Mouse (Mus musculus): ENCODE measurements at regions not wholly inside any gene's neighbourhood (a gene's known extent, or its start where the extent isn't known, plus 50 kb on each side); places are given as distances from the start of the nearest gene placed in this dataset.

GRCm38 (mm10) chr2:169237321-169237720 lies 281.9 kb upstream of the Zfp64 start:
- no peak for DNase-seq (ENCODE audit: low spot score in 2 of 2)

- no peak for DNase-seq (ENCODE audit: low spot score in 2 of 2)
Measured at GRCm38 (mm10) chr2:169234368-169235070, 279.1 kb upstream of the Zfp64 start.

DNA sequence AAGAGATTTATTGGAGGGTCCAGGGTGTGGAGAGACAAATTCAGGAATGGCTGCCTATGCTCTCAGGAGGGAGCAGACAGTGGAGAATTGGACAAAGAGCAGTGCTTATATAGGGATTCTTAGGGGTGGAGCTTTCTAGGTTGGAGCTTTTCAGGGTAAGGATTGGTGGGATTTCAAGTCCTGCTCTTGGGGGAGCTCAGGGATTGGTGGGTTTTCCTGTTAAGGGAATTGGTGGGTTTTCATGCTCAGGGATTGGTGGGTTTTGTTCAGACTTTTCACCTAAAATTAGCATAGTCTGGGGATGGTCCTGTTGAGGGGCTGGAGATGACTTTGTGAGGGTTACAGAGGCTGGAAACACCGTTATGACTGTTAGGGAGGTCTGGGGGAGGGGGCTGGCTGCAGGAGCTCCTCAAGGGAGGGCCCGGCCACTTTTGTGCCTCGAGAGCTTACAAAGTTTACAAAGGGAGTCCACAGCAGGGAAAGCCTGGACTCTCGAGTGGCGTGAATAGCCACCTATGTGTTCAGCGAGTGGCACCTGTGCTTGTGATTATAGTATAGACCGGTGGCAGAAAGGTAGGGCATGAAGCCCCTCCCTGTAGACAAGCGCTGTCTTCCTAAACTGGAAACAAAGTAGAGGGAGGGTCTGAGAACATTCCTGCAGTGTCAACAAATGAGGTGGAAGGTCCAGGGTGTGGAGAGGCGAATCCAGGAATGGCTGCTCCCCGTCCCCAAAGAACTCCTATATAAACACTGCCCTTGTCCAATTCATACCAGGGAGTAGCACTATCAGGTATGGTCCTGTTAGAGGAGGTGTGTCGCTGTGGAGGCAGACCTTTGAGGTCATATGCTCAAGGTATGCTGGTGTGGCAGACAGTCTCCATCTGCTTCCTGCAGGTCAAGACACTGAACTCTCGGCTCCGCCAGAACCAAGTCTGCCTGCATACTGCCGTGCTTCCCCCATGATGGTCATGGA lies 278.1 kb upstream of the Zfp64 start:
- DNase-seq (ENCODE audit: low spot score in 2 of 2) = no peak

GRCm38 (mm10) chr2:169222264-169222663 lies 266.9 kb upstream of the Zfp64 start:
- no peak for DNase-seq (ENCODE audit: low spot score in 2 of 2)

- no peak for DNase-seq (ENCODE audit: low spot score in 2 of 2)
Measured at GRCm38 (mm10) chr2:169221141-169221540, 265.8 kb upstream of the Zfp64 start.

- DNase-seq (ENCODE audit: low spot score in 2 of 2) = no peak
Measured at GRCm38 (mm10) chr2:169215546-169216043, 260.2 kb upstream of the Zfp64 start.

DNA sequence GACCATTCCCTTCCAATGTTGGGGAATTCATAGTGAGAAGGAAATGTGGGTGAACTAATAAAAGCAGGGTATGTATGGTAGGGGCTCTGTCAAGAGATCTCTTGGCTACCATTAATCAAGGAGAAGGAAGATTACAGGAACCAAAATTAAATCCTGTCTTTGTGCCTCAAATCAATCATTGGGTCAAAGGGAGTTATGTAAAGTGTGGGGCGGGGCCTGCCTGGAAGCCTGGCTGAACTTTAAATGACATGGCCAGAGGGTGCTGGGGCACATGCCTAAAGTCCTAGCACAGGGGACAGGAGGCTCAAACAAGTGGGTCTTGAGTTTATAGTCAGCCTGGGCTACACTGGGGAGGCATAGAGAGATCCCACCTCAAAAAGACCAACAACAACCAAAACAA lies 259.0 kb upstream of the Zfp64 start:
- no peak for DNase-seq (ENCODE audit: low spot score in 2 of 2)

GRCm38 (mm10) chr2:169213314-169213713 lies 257.9 kb upstream of the Zfp64 start:
- DNase-seq (ENCODE audit: low spot score in 2 of 2) = no peak

GRCm38 (mm10) chr2:169212676-169213257 lies 257.4 kb upstream of the Zfp64 start:
- DNase-seq (ENCODE audit: low spot score in 2 of 2) = no peak

- DNase-seq (ENCODE audit: low spot score in 2 of 2) = no peak
Measured at GRCm38 (mm10) chr2:169204254-169204752, 248.9 kb upstream of the Zfp64 start.

DNA sequence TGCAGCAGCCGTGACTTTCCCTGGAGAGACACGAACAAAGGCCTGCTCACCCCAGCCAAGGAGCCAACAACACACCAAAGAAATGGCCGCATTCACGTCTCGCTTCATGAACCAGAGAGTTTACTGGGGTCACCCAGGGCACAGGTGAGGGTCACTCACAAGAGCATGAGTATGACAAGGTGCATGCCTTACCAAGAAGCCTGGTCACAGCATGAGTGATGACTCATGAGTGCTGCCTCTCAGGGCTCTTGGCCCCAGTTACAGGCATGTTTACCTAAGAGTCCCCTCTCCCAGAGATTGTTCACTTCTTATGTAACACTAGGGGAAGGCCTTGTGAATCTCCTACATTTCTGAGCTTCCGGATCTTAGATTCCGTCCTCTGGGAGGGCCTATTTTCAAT lies 236.6 kb upstream of the Zfp64 start:
- no peak for DNase-seq (ENCODE audit: low spot score in 2 of 2)

DNA sequence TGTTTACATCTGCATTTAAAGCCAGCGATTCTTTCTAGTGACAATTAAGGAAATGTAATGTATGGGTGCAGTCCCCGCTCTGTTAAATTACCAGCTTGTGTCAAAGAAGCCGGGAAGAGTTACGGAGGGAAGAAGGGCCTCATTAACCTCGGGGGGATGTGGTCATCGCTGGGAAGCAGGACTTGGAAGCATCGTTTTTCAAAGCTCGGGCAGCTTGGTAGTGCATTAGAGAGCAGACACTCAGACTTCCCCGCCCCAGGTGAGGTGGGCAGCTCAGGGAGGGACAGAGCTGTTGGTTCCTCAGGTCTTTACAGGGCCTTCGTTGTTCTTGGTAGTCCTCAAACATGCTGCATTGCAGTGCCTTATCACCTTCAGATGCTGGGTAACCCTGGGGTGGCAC lies 236.1 kb upstream of the Zfp64 start:
- no peak for DNase-seq (ENCODE audit: low spot score in 2 of 2)

DNA sequence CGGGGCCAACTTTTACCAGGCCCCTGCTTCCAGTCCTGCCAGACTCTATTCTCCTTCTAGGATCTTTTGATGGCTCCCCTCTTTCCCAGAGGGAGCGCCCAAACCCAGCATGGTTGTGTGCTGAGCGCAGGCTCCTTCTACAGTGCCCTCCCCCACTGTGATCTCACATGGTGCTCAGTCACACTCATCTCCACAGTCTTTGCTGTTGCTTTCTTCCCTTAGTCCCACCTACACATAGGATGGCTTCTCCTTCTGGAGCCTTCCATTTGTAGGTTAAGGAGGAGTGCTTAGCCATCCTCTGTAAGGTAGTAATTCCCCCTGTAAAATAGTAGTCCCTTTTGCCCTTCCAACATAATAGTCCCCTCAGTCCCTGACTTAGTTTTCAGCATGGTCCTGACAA lies 222.2 kb upstream of the Zfp64 start:
- no peak for DNase-seq (ENCODE audit: low spot score in 2 of 2)

- peak; percentile 33 to 42 for DNase-seq (ENCODE audit: low spot score in 2 of 2)
Measured at GRCm38 (mm10) chr2:169168795-169169194, 213.4 kb upstream of the Zfp64 start.

GRCm38 (mm10) chr2:169168376-169168775 lies 213.0 kb upstream of the Zfp64 start:
- no peak for DNase-seq (ENCODE audit: low spot score in 2 of 2)

- DNase-seq (ENCODE audit: low spot score in 2 of 2) = no peak
Measured at GRCm38 (mm10) chr2:169161651-169162050, 206.3 kb upstream of the Zfp64 start.

DNA sequence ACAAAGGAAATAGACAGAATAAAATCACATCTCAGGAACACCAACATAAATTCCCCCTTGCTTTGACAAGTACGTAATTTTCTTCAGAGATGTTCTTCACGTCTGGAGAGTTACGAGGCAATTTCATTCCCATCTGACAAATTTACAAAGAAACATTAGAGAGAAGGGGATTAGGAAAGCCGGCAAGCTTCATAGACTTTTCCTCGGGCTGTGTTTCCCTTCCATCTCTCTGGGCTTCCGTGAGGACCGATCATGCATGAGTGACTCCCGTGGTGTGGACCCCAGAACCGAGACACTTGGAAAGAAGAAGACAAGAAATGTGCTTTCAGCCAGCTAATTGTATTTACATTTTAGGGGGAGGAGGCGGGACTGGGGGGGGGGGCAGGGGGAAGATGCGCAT lies 203.4 kb upstream of the Zfp64 start:
- DNase-seq (ENCODE audit: low spot score in 2 of 2) = no peak

GRCm38 (mm10) chr2:169158005-169158673 lies 202.8 kb upstream of the Zfp64 start:
- DNase-seq (ENCODE audit: low spot score in 2 of 2) = no peak

DNA sequence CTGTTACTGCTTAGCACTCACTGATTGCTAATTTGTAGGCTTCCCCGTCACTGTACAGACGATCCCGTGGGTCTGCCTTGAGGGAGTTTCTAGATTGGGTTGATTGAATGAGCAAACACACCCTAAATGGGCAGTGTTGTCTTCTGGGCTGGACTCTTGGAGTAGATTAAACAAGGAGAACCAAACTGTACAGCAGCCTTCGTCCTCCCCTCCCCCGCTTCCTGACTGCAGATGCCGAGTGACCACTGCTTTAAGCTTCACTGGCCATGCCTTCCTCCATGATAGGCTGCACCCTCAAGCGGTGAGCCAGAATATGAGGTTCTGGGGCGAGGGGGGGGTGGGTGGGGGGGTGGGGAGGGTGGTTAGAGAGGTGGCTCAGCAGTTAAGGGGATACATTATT lies 201.5 kb upstream of the Zfp64 start:
- DNase-seq (ENCODE audit: low spot score in 2 of 2) = no peak

GRCm38 (mm10) chr2:169154881-169155280 lies 199.5 kb upstream of the Zfp64 start:
- no peak for DNase-seq (ENCODE audit: low spot score in 2 of 2)

- DNase-seq (ENCODE audit: low spot score in 2 of 2) = no peak
Measured at GRCm38 (mm10) chr2:169147655-169148054, 192.3 kb upstream of the Zfp64 start.

GRCm38 (mm10) chr2:169142224-169142623 lies 186.8 kb upstream of the Zfp64 start:
- no peak for DNase-seq (ENCODE audit: low spot score in 2 of 2)

Data from thymus, postnatal 10 days (tissue).